Mouse (Mus musculus): Measurements from ENCODE around the gene Slc6a20a. TPM values are rescaled to one million over a fixed set of nuclear protein-coding genes. Genes with fewer than 3 reads are reported as not detected.
A peak's percentile ranks its signal among the peaks of the same experiment; 100 is the strongest.

Gene Slc6a20a
- polyA plus RNA-seq (2014; fragmentation: Nextera tagmentation; extraction: Ambion mirVana) = 0.81 and 13.1 TPM in 2 replicates

DNA sequence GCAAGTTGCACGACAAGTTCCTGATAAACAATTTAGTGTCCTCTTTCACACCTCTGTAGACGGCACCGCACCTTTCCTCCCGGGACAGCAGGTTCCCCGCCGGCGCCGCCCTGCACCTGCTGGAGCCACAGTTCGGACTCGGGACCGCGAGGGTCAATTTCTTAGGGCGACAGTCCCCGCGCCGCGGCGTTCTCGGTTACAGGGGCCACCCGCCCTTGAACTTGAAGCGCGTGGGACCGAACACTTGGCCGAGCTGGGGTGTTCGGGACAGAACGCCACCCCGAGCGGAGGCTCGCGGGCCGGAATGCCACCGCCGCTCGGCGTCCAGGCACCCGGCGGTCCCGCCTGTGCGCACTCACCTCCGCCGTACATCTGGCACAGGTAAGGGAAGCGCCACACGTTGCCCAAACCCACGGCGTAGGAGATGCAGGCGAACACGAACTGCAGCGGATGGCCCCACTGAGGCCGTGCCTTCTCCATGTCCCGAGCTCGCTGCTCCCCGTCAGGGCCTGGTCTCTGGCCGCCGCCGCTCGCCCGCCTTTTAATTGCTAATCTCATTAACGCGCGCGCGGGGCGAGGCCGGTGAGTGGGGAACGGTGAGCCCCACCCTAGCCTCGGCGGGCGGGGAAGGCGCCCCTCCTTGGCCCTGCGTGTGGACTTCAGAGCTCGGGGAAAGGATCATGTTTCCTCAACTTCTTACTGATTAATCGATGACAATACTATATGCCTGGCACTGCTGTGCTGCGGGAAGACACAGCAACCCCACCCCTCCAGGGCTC, at the start of gene Slc6a20a, which contains the start of gene Ccr9:
Gene Slc6a20a (minus strand): TSS at position 559 of the 779 bp plus-strand sequence.
Gene Ccr9 (plus strand): TSS at position 113 of the 779 bp plus-strand sequence.
- Histone ChIP-seq H3K4me3 (replicated peaks; ENCODE audit: low read depth, low read length) (peak within 1 kb of the TSS; percentile 41), H3K9me3 (ENCODE audit: control insufficient read depth, low read length) (no peaks in the 10 kb centered on the region), H3K36me3 (ENCODE audit: control insufficient read depth, insufficient read depth, low read length) (no peaks in the 10 kb centered on the region), H3K27ac (replicated peaks; ENCODE audit: low read depth, low read length) (no peak within 1 kb of the TSS), H3K9ac (replicated peaks; ENCODE audit: low read length) (peak within 1 kb of the TSS; percentile 45; the same call in 1 of the 2 replicates), H3K27me3 (ENCODE audit: control insufficient read depth, insufficient read depth, low read length) (peaks cover 32% of the 10 kb centered on the region), H3K4me1 (ENCODE audit: control insufficient read depth, insufficient read depth, low read length) (peaks cover 9% of the 10 kb centered on the region; the same call in 1 of the 2 replicates), H3K4me2 (ENCODE audit: low read length) (peak within 1 kb of the TSS; percentile 71)
- DNase-seq (peak; percentile 46), ATAC-seq (ENCODE audit: low FRiP score, low TSS enrichment) (no peak)
- under 1% methylated on average over 73 of the region's 73 CpGs for WGBS

DNA sequence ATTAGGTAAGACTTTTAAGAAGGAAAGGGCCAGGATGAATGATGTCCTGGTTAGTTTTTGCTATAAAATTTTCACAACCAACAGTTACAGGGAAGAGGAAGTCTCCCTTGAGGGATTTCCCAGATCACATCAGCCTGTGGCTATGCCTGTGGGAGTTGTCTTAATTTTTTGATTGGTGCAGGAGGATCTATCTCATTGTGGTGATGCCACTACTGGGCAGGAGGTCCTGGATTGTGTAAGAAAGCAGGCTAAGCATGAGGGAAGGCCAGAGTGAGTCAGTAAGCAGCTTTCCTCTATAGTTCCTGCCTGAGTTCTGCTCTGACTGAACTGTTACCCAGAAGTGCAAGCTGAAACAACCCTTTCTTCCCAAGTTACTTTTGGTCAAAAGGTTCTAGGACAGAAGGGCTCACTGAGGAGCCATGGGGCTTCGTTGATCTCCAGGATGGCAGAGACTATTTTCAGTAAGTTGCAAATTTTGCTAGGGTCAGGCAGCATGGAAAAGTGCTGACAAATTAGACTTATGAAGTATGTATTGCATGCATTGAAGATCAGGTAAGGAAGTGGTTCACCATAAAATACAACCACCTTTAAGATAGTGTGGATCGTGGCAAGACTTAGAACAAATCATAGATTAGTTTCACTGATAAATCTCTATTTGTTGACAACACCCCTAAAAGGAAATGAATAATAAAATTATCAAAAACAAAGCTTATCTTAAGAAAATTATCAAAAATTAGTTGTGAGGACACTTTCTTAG, 44.2 kb upstream of the Slc6a20a start:
- Histone ChIP-seq H3K36me3 (ENCODE audit: control insufficient read depth, insufficient read depth, low read length) (no peaks in the 10 kb centered on the region), H3K27ac (replicated peaks; ENCODE audit: low read depth, low read length) (no peak overlapping the region), H3K9me3 (ENCODE audit: control insufficient read depth, low read length) (no peaks in the 10 kb centered on the region), H3K27me3 (ENCODE audit: control insufficient read depth, insufficient read depth, low read length) (no peaks in the 10 kb centered on the region), H3K4me3 (replicated peaks; ENCODE audit: low read depth, low read length) (no peak overlapping the region), H3K9ac (replicated peaks; ENCODE audit: low read length) (no peak overlapping the region), H3K4me1 (ENCODE audit: control insufficient read depth, insufficient read depth, low read length) (no peaks in the 10 kb centered on the region), H3K4me2 (ENCODE audit: low read length) (no peak overlapping the region)
- ATAC-seq (ENCODE audit: low FRiP score, low TSS enrichment) (no peak), DNase-seq (no peak)
- WGBS = 76% methylated on average over 2 of the region's 2 CpGs

DNA sequence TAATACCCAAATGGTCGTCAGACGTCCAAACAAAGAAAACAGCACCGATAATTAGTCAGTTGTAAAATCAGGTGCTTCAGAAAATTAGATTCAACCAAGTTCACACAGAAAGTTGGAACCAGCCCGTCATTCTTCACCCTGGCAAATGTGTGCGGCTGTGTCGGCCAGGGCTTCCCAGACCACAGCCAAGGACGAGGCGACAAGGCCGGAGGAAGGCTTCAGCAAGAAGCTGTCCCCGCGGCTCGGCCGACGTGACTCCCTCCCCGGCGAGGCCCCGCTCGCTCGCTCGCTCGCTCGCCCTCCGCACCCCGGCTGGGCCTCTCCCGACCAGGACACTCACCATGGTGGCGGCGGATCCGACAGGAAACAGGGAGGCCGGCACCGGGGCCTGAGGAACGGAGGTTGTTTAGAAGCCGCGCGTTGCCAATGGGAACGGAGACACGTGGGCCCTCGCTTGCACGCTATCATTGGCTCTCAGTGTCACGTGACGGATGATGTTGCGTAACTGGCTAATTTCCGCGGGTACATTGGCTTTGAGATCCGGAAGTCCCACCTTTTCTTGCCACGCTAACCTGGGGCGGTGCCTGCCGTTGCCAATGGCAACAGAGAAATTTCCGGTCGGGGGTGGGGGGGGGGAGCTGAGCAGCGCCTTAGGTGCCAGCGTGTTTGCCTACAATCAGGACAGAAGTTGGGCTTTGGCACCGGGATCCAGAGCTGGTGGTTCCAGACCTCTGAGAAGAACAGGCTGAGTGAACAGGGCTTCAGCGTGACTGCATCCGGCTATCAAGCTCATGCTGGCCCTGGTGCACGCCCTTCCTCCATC, 38.7 kb upstream of the Slc6a20a start, which contains the start of gene Lztfl1:
Gene Lztfl1 (minus strand): TSS at position 512 of the 823 bp plus-strand sequence.
- DNase-seq (peak; percentile 99), ATAC-seq (ENCODE audit: low FRiP score, low TSS enrichment) (peak; percentile 100)
- Histone ChIP-seq H3K9ac (replicated peaks; ENCODE audit: low read length) (peak within 1 kb of the TSS; percentile 74), H3K4me1 (ENCODE audit: control insufficient read depth, insufficient read depth, low read length) (peaks cover 8% of the 10 kb centered on the region; the same call in 1 of the 2 replicates), H3K4me3 (replicated peaks; ENCODE audit: low read depth, low read length) (peak within 1 kb of the TSS; percentile 83), H3K36me3 (ENCODE audit: control insufficient read depth, insufficient read depth, low read length) (peaks cover 1% of the 10 kb centered on the region; the same call in 1 of the 2 replicates), H3K27me3 (ENCODE audit: control insufficient read depth, insufficient read depth, low read length) (no peaks in the 10 kb centered on the region), H3K9me3 (ENCODE audit: control insufficient read depth, low read length) (no peaks in the 10 kb centered on the region), H3K27ac (replicated peaks; ENCODE audit: low read depth, low read length) (peak within 1 kb of the TSS; percentile 61), H3K4me2 (ENCODE audit: low read length) (peak within 1 kb of the TSS; percentile 76)
- WGBS = under 1% methylated on average over 55 of the region's 55 CpGs

DNA sequence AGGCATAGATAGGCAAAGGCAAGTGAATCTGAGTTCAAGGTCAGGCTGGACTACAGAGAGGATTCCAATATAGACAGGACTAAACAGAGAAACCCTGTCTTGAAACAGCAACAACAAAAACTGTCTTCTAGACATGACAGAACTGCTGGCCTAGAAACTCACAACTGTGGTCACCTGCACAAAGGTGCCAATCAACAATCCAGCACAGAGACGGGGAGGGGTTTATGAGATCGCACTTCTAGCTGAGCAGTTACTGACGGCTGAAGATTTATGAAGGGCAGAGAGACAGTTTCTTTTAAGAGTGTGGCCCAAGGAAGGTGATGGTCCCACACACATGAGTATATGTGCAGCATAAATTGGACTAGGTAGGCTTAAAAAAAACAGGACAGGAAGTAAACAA, 37.6 kb upstream of the Slc6a20a start:
- Histone ChIP-seq H3K4me1 (ENCODE audit: control insufficient read depth, insufficient read depth, low read length) (peaks cover 8% of the 10 kb centered on the region; the same call in 1 of the 2 replicates), H3K4me3 (replicated peaks; ENCODE audit: low read depth, low read length) (no peak overlapping the region), H3K27ac (replicated peaks; ENCODE audit: low read depth, low read length) (no peak overlapping the region), H3K9ac (replicated peaks; ENCODE audit: low read length) (no peak overlapping the region), H3K4me2 (ENCODE audit: low read length) (peak overlapping the region; percentile 76), H3K9me3 (ENCODE audit: control insufficient read depth, low read length) (no peaks in the 10 kb centered on the region), H3K27me3 (ENCODE audit: control insufficient read depth, insufficient read depth, low read length) (no peaks in the 10 kb centered on the region), H3K36me3 (ENCODE audit: control insufficient read depth, insufficient read depth, low read length) (peaks cover 10% of the 10 kb centered on the region)
- no peak for ATAC-seq (ENCODE audit: low FRiP score, low TSS enrichment)
- DNase-seq = no peak
- WGBS = 80% methylated on average over 3 of the region's 3 CpGs

DNA sequence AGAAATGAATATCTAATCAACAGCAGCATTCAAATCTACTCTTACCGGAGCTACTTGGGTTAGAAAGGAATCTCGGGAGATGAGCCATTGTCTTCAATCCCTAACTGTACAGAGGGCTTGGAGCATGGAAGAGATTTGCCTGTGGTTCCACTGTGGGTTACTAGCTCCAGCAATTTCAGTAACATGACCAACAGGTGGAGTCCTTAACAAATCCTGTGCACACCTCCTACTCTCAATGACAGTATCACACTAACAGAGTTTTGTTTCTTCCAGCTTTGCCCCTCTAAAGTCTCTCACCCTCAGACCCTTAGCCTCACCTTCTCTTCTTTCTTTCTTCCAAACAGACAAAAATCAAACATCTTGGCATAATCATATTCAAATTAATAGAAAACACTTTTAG, 34.4 kb upstream of the Slc6a20a start:
- Histone ChIP-seq H3K4me3 (replicated peaks; ENCODE audit: low read depth, low read length) (no peak overlapping the region), H3K36me3 (ENCODE audit: control insufficient read depth, insufficient read depth, low read length) (peaks cover 38% of the 10 kb centered on the region), H3K4me2 (ENCODE audit: low read length) (no peak overlapping the region), H3K27ac (replicated peaks; ENCODE audit: low read depth, low read length) (no peak overlapping the region), H3K9me3 (ENCODE audit: control insufficient read depth, low read length) (no peaks in the 10 kb centered on the region), H3K27me3 (ENCODE audit: control insufficient read depth, insufficient read depth, low read length) (no peaks in the 10 kb centered on the region), H3K9ac (replicated peaks; ENCODE audit: low read length) (no peak overlapping the region), H3K4me1 (ENCODE audit: control insufficient read depth, insufficient read depth, low read length) (peaks cover 8% of the 10 kb centered on the region; the same call in 1 of the 2 replicates)
- WGBS = 88% methylated on average over 2 of the region's 2 CpGs
- DNase-seq = peak; percentile 2
- no peak for ATAC-seq (ENCODE audit: low FRiP score, low TSS enrichment)

DNA sequence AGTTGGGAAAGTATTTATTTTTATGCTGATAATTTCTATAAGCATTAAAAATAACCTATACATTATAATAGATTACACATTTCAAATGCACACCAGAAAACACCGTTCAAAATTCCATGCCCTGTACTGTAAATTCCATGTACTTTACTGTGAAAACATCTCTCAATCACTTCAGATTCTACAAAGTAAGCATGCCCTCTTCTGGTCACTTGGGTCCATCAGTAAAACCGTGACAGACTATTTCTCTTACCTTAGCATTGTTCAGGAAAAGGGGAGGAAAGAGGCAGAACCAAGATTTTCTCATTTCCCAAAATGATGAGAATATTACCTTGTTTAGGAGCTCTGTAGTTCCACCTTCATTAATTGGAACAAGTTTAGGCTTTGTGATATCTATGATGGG, 30.5 kb upstream of the Slc6a20a start:
- no peaks in the 10 kb centered on the region for H3K4me1 ChIP-seq (ENCODE audit: control insufficient read depth, insufficient read depth, low read length)
- H3K4me3 ChIP-seq (replicated peaks; ENCODE audit: low read depth, low read length) = no peak overlapping the region
- H3K9me3 ChIP-seq (ENCODE audit: control insufficient read depth, low read length) = no peaks in the 10 kb centered on the region
- peak; percentile 9 for DNase-seq
- H3K9ac ChIP-seq (replicated peaks; ENCODE audit: low read length) = no peak overlapping the region
- H3K27me3 ChIP-seq (ENCODE audit: control insufficient read depth, insufficient read depth, low read length) = no peaks in the 10 kb centered on the region
- 52% methylated on average over 2 of the region's 2 CpGs for WGBS
- H3K4me2 ChIP-seq (ENCODE audit: low read length) = no peak overlapping the region
- peaks cover 59% of the 10 kb centered on the region for H3K36me3 ChIP-seq (ENCODE audit: control insufficient read depth, insufficient read depth, low read length)
- ATAC-seq (ENCODE audit: low FRiP score, low TSS enrichment) = no peak
- no peak overlapping the region for H3K27ac ChIP-seq (replicated peaks; ENCODE audit: low read depth, low read length)

DNA sequence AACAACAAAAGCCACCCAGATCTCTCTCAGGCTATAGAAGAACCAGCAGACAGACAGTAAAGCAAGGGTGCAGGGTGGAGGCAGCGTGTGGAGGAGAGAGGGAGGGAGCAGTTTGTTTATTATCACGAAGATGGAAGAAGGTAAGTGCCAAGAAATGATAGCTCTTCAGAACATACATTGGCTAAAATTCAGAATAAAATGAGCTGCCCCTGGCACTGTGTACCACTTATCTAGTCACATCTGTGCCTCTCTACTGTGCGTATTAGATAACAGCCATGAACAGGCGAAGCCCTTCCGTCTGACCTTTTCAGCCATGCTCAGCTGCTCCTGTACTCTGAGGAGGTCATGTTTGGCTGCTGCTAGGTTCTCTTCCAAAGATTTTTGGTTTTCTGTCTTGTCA, 23.1 kb upstream of the Slc6a20a start:
- ATAC-seq (ENCODE audit: low FRiP score, low TSS enrichment) = no peak
- H3K4me3 ChIP-seq (replicated peaks; ENCODE audit: low read depth, low read length) = no peak overlapping the region
- 94% methylated on average over 5 of the region's 5 CpGs for WGBS

DNA sequence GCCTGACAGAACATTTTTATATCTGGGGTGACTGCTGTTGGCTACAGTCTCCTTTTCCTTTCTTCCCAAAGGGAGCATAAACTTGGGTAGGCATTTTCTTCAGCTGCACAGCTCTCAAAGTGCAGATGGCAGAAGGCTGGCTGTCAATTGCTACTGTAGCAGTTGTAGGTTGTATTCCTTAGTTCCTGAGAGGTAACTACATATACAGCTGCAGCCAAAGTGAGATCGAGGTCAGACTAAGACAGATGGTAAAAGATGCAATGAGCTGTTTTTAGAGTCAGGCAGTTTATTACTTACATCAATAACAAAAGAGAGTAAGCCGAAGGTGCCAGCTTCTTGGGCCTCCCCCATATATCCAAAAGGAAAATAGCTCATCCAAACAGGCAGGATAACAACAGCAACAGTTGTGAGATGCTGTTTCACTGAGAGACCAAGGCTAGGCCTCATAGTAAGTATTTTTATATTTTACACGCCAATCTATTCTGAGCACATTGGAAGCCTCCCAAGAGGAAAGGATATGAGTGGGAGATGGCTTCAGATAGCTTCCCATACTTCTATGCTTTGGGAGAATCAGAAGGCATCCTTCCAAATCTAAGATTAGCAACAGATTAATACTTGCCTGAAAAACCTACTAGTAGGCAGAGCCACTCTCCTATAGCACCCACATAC, 17.1 kb upstream of the Slc6a20a start:
- Histone ChIP-seq H3K27ac (replicated peaks; ENCODE audit: low read depth, low read length) (no peak overlapping the region), H3K36me3 (ENCODE audit: control insufficient read depth, insufficient read depth, low read length) (peaks cover 31% of the 10 kb centered on the region), H3K9me3 (ENCODE audit: control insufficient read depth, low read length) (no peaks in the 10 kb centered on the region), H3K4me2 (ENCODE audit: low read length) (no peak overlapping the region), H3K4me3 (replicated peaks; ENCODE audit: low read depth, low read length) (no peak overlapping the region), H3K27me3 (ENCODE audit: control insufficient read depth, insufficient read depth, low read length) (no peaks in the 10 kb centered on the region), H3K9ac (replicated peaks; ENCODE audit: low read length) (no peak overlapping the region), H3K4me1 (ENCODE audit: control insufficient read depth, insufficient read depth, low read length) (no peaks in the 10 kb centered on the region)
- 93% methylated on average over 3 of the region's 3 CpGs for WGBS
- DNase-seq = no peak
- no peak for ATAC-seq (ENCODE audit: low FRiP score, low TSS enrichment)

More for the DNA sequence above, 23.1 kb upstream of the Slc6a20a start:
- no peak for DNase-seq
- no peak overlapping the region for H3K4me2 ChIP-seq (ENCODE audit: low read length)
- peaks cover 45% of the 10 kb centered on the region for H3K36me3 ChIP-seq (ENCODE audit: control insufficient read depth, insufficient read depth, low read length)
- no peaks in the 10 kb centered on the region for H3K4me1 ChIP-seq (ENCODE audit: control insufficient read depth, insufficient read depth, low read length)
- no peak overlapping the region for H3K9ac ChIP-seq (replicated peaks; ENCODE audit: low read length)
- no peak overlapping the region for H3K27ac ChIP-seq (replicated peaks; ENCODE audit: low read depth, low read length)
- H3K27me3 ChIP-seq (ENCODE audit: control insufficient read depth, insufficient read depth, low read length) = no peaks in the 10 kb centered on the region
- H3K9me3 ChIP-seq (ENCODE audit: control insufficient read depth, low read length) = no peaks in the 10 kb centered on the region

All from midbrain, embryonic 14.5 days (tissue).